Mouse (Mus musculus): ENCODE measurements around the gene G2e3.
A peak's percentile ranks its signal among the peaks of the same experiment; 100 is the strongest.

Gene G2e3

DNA sequence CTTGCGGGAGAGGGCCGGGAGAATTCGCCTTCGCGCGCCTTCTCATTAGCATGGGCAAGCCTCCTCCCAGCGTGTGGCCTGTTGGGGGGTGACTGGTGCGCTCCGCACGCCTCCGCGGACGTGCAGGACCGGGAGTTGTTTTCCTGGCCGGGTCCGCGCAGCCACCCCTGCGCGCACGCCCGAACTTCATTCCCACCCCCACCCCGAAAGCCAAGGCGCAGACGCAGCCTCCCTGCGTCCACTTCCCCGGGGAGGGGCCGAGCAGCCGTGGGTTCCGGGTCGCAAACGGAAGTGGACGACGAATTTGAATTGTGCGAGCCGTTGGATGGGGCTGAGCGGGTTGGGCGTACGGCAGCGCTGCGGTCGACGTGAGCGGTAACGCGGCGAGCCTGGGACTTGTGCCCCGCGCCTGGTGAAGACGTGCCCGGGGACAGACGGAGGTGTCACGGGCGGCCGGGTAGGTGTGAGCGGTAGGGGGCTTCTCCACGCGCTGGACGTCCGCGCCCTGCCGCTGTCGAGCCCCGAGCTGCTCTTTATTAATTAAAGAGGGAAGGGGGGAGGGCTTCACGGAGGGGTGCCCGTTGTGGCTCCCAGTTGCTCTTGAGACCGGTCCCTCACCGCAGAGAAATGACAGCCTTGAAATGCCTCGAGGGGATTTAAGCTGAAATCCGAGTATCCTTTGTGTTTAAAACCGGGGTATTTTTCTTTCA, at the start of gene G2e3:
TSS of gene G2e3 (plus strand) at position 74 of the 710 bp plus-strand sequence.
- peak; percentile 86 to 90 for DNase-seq

- no peak for DNase-seq
Measured at GRCm38 (mm10) chr12:51323604-51324003, 24.3 kb upstream of the G2e3 start.

GRCm38 (mm10) chr12:51326819-51327218, 21.0 kb upstream of the G2e3 start:
- DNase-seq, result no peak

DNA sequence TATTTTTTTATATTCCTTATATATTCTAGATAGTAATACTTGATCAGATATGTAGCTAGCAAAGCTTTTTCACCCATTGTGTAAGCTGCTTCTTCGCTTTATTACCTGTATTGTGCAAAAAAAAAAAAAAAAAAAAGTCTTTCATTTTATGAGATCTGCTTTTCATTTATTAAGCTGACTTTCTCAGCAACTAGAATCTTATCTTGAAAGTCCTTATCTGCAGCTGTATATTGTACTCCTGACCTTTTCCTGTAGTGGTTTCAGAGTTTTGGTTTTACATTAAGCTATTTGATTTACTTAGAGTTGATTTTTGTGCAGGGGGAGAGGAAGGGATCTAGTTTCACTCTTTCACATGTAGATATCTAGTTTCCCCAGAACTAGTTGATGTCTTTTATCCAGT, 10.8 kb upstream of the G2e3 start:
- no peak for DNase-seq

DNA sequence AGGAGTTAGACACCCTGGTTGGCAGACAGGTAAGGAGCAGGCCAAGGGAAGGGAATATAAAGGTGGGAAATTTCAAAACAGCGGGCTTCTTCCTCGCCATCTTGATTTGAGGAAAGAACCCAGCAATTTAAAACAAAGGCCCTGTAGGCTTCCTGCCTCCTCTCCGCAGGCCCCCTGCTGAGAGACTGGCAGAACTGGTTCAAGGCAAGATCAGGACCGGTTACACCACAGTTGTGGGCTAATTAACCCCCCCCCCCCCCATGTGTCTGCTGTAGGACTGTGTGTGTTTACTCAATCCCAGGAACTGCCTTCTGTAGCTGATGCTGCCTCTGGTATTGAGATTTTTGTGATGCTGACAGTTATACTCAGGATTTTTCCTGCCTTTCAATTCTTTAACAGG, 1.7 kb upstream of the G2e3 start:
- peak; percentile 6 to 17 for DNase-seq

DNA sequence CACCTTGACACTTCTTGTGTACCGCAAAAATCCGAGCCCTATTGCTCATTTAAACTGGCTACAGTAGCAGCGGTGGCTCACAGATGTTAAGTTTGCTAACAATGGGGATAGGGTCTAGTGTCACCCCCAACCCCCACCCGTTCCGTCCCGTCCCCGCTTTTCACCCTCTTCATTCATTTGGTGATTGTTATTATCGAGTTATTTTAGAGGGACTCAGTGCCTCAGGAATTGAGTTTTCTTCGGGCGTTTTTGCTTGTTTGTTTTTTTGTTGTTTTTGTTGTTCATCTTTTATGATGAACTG, 787 bp downstream of the G2e3 start:
- DNase-seq, result no peak

DNA sequence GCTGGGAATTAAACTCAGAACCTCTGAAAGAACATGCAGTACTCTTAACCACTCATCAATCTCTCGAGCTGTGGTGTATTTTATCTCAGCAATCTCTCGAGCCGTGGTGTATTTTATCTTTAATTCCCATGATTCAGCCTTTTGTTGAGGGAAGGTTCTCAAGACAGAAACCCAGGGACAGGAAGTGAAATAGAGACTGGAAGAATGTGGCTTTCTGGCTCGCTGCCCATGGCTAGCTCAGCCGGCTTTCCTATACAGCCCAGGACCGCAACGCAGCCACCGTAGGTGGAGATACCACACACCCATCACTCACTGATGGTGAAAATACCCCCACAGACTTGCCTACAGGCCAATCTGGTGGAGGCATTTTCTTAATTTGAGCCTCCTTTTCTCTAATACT, 7.4 kb downstream of the G2e3 start:
- DNase-seq, result no peak

DNA sequence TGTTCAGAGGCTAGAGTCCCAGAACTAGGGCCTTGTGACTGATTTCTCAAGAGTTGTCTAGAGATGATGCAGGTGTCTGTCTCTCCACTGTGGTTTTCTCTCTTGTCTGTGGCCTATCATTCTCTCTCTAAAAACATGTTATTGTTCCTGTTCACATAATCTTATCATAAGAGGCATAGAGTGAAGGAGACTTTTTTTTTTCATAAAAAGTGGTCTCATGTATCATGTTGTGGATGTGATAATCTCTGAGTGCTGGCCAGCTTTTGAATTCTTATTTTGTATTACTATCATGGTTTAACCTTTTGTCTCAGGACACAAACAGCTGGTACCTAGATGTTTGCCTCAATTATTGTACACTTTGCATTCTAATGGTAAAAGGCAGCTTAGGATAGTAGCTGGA, 13.4 kb downstream of the G2e3 start:
- DNase-seq, result no peak

GRCm38 (mm10) chr12:51362898-51363297, 15.0 kb downstream of the G2e3 start:
- no peak for DNase-seq

- DNase-seq, result no peak
Measured at GRCm38 (mm10) chr12:51368504-51368903, 20.6 kb downstream of the G2e3 start.

DNA sequence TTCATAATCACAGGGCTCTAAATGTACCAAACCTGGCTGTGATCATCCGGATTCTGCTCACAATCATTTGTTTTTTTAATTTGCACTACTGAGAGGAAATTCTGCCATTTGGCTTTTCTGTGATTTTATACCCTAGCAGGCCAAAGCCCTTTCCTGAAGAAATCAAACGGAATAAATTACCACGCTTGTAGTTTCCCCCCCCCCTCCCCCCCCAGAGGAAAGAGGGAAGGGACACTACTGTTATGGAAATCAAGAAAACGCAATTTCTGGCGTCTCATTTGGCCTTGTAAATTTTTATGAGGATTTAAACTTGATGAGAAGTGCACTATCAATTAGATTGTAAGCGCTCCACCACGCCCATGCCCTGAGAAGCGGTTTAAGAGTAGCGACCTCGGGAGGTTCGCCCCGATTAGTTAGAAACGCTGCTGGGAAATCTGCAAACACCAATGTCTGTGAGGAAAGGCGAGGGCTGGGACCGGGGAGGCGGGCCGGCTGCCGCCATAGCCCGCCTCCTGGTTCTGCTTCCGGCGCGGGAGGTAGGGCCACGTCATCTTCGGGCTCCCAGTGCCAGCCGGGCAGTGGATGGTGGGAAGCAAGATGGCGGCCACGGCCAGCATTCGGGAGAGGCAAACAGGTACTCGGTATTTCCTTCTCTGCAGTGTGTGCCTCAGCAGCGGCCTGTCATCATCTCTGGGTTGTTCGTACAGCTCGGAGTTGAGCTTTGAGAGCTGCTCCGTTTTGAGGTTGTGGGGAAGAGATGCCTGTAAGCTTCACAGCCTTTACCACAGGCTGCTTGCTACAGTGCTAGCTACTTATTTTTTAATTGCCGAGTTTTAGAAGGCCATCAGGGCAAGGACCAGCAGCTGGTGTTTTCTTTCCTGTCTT, 29.4 kb downstream of the G2e3 start, which contains the start of gene Scfd1:
TSS of gene Scfd1 (plus strand) at position 508 of the 885 bp plus-strand sequence.
- peak; percentile 94 to 96 for DNase-seq

DNA sequence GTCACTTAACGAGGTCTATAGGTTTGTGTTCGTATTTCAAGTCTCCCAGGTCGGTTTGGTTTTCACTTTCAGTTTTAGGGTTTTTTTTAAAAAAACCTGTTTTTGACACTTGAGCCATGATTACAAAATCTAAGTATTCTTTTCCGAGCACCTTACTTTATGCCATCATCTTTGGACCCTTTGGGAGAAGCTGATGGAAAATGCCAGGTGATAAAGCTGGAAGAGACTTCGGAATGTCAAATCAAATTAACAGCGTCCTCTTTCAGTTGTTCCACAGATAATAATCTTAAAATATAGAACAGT, 30.0 kb downstream of the G2e3 start:
- DNase-seq, result no peak

- DNase-seq, result no peak
Measured at GRCm38 (mm10) chr12:51399871-51400270, 52.0 kb downstream of the G2e3 start.

GRCm38 (mm10) chr12:51402060-51402698, 54.3 kb downstream of the G2e3 start:
- DNase-seq, result no peak

DNA sequence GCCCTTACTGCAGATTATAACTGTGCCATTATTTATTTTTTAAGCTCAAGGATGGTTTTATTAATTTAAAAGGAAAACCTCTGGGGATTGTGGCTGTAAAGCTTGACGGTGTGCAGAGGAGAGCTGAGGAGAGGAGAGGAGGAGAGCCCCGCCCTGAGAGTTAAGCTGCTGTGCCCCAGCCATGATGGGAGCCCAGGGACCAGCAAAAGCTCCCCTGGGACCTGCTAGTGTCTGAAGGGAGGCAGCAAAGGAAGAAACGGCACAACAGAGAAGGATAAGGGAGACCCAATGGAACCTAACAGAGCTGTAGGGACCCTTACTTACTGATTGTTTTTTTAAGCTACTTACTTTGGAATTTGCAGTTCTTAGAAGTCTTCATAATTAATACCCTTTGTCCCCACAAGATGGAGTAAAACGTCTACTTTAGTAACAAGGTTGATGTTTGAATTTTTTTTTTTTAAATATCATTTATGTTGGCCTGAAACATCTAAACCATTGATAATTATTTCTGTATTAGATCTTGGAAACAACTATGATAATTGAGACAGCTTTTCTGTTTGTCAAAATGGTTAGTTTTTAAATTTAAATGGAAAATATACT, 56.2 kb downstream of the G2e3 start:
- DNase-seq, result no peak

DNA sequence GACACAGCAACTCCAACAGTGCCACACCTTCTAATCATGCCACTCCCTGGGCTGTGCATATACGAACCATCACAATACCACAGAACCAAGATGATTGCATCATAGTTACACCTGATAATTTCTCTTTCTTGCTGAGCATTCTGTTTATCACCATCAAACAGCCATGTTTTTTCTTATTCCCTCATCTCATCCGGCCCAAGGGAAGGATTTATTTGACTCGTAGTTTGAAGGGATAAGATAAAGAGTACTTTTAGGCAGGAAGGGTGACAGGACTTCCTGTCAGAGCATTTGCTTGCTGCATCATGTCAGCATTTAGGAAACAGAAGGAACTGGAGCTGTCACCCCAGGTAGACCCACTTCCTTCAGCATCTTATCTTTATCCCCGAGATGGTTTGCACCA, 63.5 kb downstream of the G2e3 start:
- DNase-seq, result no peak

All from cerebellum, adult 18-20 months (tissue).